Mouse (Mus musculus): Measurements from ENCODE around the gene Dand5.

Dand5 gene

DNA sequence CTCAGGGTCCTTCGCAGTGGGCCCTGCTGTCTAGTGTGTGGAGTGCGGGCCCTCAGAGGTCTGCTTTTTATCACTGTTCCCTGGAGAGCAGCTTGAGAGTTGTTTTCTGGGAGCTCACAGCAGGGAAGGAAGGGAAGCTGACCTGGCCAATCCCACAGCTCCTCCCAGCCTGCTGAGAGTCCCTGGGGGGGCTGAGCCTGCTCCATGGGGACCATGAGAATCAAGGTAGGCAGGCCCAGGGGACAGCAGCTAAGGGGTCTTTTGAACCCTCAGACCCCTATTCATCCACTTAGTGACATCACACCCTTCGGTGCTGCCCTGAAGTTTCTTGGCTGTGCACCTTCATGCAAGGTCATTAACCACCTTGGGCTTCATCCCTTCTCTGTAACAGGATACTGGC is at the start of gene Dand5:
Gene Dand5, minus strand, starts transcription at position 101 of the 400 bp plus-strand sequence.
- CTCF ChIA-PET = no interaction called here

DNA sequence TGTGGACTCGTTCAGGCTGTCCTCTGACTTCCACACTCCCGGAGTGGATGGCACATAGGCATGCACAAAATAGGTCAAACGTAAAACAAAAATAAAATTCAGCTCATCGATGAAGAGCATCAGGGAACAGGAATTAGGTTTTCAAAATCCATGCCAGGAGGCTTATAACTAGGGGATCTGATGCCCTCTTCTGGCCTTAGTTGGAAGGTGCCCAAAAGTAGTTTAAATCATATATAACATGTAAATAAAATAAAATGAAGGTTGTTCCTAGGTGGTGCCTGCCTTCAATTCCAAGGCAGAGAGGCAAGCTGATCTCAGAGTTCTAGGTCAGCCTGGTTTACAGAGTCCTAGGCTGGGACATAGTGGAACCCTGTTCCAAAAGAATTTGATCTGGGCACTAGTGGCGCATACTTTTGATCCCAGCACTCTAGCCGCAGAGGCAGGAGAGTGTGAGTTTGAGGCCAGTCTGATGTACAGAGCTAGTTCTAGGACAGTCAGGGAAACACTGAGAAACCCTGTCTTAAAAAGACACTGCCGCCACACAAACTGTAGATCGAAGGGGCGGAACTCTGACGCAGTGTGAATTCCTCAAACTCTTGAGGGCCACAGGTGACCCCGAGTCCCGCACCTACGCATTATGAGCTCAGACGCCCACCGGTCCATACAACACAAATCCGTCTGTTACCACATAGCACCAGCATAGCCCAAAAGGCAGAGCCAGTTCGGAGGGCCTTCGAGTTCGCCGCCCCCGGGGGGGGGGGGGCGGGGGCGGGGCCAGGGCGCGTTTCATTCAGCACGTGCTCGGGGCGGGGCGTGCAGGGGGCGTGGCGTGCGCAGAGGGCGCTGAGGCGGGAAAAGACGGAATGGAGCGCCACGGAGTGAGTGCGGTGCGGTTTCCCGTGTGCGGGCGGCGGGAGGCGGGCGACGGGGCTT is 49.0 kb upstream of the Dand5 start, which contains the start of gene Syce2:
Gene Syce2, plus strand, starts transcription at position 736 of the 933 bp plus-strand sequence.
- CTCF ChIA-PET = interaction anchor here (0.6 to 1.6 kb wide), 9 partner anchors 9 to 259 kb away, joined by 3 to 8 read pairs (median 3); partner anchors contain the start of genes Calr and Klf1

DNA sequence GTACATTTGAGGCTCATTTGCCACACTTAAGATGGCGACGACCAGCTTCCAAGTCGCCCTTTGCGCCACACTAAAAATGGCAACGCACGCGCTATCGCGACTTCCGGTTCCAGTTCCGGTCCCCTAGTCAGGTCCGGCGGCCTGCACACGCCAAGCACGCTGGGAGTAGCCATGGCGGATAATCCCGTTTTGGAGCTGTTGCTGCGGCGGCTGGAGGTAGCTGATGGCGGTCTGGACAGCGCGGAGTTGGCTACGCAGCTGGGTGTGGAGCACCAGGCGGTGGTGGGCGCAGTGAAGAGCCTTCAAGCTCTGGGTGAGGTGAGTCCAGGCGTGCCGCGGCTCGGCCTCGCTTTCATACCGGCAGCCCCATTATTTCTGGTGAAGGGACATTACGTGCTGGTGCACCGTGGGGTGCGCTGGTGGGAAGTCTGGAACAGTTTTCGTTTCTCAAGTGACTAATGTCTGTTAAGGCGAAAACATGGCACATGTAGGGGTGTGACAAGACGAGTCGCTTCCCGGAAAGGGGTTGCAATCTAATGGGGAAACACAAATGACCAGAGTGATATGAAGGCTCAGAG is 34.3 kb upstream of the Dand5 start, which contains the start of gene Farsa:
Gene Farsa, plus strand, starts transcription at position 126 of the 578 bp plus-strand sequence.
- CTCF ChIA-PET = interaction anchor here (0.6 to 0.7 kb wide), 2 partner anchors 15 to 167 kb away, joined by 3 to 5 read pairs; no protein-coding TSS in a partner anchor

DNA sequence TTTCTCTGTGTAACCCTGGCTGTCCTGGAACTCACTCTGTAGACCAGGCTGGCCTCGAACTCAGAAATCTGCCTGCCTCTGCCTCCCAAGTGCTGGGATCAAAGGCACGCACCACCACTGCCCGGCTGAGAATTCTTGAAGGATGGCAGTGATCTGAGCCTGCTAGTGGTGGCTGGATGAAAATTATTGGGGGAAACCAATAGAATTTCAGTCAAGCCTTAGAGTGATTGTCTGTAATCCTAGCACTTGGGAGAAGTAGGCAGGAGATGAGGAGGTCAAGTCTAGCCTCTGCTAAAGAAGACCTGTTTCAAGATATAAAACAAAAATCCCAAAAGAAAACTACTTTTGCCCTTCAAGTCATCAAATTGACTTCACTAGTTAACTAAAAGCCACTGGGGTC is 33.8 kb upstream of the Dand5 start:
- CTCF ChIA-PET = interaction anchor here (0.6 to 0.7 kb wide), 2 partner anchors 14 to 168 kb away, joined by 3 to 5 read pairs; no protein-coding TSS in a partner anchor

DNA sequence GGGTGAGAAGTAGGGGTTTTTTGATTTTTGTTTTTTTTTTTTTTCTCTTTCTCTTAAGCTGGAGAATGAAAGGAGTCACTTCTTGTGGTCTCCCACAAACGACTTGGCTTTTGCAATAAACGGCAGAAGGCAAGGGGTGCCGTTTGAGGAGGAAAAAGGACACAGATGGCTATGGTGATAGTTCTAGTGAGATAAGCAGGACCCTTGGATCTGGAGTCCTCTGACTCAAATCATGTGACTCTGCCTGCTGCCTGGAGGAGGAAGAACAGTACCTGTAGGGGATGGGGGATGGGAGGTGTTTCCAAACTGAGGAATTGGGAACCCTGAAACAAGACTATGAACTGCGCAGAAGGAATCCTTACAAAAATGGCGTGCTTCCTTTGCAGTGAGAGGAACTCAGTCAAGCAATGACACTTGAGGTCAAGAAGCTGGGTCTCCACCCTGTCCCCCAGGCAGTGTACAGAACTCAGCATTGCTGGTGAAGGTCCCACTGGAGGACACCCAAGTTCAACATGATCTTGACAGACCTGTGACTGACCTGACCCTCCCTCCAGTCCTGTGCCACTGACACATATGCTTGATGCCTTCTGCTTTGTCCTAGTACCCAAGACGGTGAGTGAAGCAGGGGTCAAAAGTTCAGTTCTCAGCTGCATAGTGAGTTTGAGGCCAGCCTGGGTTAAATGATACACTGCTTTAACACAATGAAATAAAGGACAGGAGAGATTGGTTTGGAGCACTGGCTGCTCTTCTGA is 25.2 kb upstream of the Dand5 start:
- CTCF ChIA-PET = interaction anchor here (0.6 to 2.0 kb wide), 4 partner anchors 24 to 191 kb away, joined by 3 to 7 read pairs (median 5); partner anchors contain the start of gene Syce2

- CTCF ChIA-PET = interaction anchor here (0.7 to 2.0 kb wide), 2 partner anchors 25 to 41 kb away, joined by 5 read pairs; partner anchors contain the start of gene Syce2
Measured at GRCm38 (mm10) chr8:84846722-84847572, 24.3 kb upstream of the Dand5 start, which contains the start of gene Calr. TSS of gene Calr (minus strand) at chr8:84846934.

DNA sequence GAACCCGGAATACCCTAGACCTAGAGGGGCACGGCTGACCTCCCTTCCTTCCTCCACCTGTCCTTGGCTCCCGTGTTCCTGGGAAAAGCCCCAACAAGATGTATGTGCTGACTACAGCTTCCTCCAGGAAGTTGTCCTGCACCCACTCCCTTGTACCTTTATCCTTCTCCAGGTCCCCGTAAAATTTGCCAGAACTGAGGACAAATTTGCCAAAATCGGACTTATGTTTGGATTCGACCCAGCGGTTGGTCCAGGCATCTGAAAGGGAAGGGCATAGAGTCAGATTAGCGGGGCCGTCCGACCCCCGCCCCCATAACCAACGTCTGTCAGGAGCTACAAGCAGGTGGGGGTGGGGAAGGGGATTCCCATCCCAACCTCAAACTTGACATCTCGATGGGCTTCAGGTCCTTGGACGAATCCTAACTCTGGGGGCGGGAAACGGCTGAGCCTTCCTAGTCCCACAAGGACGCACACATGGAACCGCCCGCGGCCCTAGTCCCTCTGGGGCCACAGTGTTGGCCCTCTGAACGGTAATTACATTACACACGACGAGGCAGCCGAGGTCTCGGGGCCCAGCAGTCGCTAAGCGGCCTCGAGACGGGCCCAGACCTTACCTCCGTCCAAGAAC is 23.6 kb upstream of the Dand5 start:
- CTCF ChIA-PET = no interaction called here

GRCm38 (mm10) chr8:84845355-84846093 is 22.9 kb upstream of the Dand5 start:
- CTCF ChIA-PET = interaction anchor here (0.6 kb wide), 1 partner anchor 218 kb away, joined by 3 read pairs; no protein-coding TSS in a partner anchor

- CTCF ChIA-PET = interaction anchor here (0.6 kb wide), 1 partner anchor 11 kb away, joined by 3 read pairs; no protein-coding TSS in a partner anchor
Measured at GRCm38 (mm10) chr8:84844397-84845070, 21.9 kb upstream of the Dand5 start.

- CTCF ChIA-PET = no interaction called here
Measured at GRCm38 (mm10) chr8:84841514-84841913, 18.9 kb upstream of the Dand5 start.

GRCm38 (mm10) chr8:84840248-84840999 is 17.8 kb upstream of the Dand5 start, which contains the start of gene Rad23a:
TSS of gene Rad23a (minus strand) at chr8:84840665.
- CTCF ChIA-PET = interaction anchor here (0.9 kb wide), 1 partner anchor 143 kb away, joined by 11 read pairs; no protein-coding TSS in a partner anchor

DNA sequence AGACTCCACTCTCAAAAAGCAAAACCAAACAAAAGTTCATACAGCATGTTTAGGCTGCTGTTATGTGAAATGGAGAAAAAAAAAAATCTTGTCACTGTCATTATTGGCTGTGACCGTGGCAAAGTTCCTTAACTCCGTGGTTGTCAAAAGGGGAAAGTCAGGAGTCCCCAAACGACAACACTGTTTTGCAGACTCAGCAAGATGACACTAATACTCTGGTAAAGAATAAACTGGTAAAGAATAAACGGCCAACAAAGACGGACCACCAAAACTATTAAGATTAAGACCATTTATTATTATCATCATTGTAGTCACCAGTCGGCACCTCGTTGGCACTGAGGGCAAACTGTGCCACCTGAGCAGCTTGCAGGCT is 17.2 kb upstream of the Dand5 start:
- CTCF ChIA-PET = no interaction called here

GRCm38 (mm10) chr8:84839411-84839810 is 16.8 kb upstream of the Dand5 start:
- CTCF ChIA-PET = no interaction called here

- CTCF ChIA-PET = no interaction called here
Measured at GRCm38 (mm10) chr8:84838513-84838912, 15.9 kb upstream of the Dand5 start.

DNA sequence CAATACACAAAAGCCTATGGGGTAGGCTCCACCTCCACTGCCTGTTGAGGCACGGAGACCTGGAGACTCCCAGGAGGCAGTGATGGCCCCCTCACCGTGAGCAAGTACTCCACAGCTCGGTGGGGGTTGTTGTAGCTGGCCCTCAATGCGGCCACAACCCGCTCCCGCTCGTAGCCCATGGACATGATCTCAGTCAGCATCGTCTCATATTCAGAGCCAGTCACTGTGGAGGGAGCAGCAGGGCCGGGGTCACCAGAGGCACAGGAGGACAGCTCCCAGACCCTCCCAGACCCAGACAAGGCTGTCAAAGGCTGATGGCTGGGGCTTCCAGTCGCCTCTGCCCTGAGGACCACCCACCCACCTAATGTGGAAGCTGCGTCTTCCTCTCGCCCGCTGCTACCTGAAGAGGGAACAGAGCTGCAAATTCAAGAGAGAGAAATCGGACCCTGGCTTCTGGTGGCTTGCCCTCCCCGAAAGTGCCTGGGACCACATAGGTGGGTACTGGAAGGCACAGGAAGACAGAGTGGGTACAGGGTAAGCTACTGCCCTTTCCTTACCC is 15.4 kb upstream of the Dand5 start:
- CTCF ChIA-PET = no interaction called here

GRCm38 (mm10) chr8:84837149-84837911 is 14.7 kb upstream of the Dand5 start:
- CTCF ChIA-PET = interaction anchor here (0.5 kb wide), 1 partner anchor 131 kb away, joined by 4 read pairs; no protein-coding TSS in a partner anchor
